Mouse (Mus musculus): ENCODE measurements around the gene Trim47. TPM values are rescaled to one million over a fixed set of nuclear protein-coding genes. Genes with fewer than 3 reads are reported as not detected.

Trim47 gene
- 41.1 and 61.3 TPM in 2 replicates for polyA plus RNA-seq (2012; rRNA removed; ENCODE audit: low replicate concordance)

DNA sequence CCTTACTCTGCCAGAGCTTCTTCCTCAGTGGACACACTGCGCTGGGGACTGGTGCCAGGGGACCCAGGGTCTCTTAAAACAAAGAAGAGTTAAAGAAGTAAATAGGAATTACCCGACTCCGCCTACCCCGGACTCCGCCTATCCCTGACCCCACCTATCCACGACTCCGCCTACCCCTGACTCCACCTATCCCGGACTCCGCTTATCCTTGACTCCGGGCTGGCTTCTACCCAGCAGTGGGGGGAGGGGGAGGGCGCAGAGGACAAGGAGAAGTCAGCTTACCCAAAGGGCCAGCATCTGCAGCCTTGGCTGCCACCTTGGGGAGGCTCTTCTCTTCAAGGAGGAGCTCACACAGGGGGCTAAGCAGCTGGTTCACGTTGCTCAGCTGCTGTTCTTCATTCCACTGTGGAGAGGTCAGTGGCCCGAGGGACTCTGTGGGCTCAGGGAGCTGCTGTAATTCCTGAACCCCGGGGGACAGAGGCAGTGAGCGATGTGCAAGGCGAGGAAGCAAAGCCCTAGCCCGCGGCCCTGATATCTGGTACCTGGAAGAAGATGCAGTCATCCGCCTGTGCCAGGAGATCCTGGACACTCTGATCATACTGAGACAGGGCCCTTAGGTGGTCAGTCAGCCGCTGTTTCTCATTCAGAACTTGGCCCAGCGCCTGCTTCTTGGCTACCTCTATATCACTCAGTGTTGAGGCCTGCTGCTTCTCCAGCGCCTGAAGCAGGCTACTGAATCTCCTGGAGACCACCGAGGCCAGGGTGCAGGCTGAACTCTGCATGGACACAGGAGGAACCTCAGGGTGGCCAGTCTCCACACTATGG lies at the start of gene Trim47:
TSS of gene Trim47 (minus strand) at position 55 of the 825 bp plus-strand sequence.

DNA sequence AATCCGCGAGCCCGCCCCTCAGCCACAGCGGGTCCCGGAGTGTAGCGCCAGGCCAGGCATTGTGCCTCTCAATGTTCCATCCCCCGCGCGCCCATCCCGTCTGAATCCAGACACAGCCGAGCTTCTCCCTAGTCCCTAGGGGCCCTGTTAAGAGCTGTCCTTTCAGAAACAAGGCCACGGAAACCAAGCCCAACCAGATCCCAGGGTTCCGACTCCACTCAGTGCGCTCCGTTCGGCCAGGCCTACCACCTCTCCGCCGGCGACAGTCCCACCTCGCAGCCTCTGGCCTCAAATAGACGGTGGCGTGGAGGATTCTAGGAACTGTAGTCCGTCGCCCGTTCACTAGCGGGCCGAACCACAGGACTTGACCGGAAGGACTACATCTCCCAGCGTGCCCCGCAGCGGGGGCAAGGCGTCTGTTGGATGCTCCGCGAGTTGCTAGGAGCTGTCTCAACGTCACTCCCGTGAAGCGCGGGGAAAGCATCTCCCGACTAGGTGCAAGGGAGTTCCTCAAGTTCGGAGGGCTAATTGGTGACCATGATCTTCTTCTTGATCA lies 41.0 kb upstream of the Trim47 start, which contains the start of gene Fbf1:
TSS of gene Fbf1 (minus strand) at position 283 of the 556 bp plus-strand sequence.

DNA sequence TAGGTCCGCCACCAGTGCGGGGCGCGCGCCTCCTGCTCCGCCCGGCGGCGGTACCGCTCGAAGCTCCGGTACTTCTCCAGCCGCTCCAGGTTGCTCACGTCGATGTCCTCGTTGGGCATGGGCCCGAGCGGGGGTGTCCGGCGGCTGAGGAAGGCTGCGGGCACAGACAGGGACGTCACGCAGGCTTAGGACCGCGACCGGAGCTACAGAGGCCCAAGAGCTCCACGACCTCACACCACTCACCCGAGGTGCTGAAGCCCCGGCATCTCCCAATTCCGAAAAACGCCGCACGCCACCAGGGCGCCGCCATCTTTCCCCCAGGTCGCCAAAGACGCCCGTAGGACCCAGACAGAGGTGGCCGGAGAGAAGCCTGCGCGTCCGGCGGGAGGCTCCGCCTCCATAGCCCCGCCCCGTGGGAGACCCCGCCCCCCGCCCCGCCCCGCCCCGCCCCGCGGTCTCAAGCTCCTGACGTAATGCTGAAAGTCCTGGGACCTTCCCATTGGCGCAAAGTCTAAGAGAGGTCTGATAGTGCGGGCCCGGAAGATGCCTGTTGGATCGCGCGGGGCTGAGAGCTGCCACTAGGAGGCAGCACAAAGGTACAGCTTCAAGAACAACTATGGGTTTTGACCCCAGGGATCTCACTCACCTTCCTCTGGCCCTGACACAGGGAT lies 11.6 kb upstream of the Trim47 start, which contains the start of gene Mrpl38:
TSS of gene Mrpl38 (minus strand) at position 401 of the 671 bp plus-strand sequence.

GRCm38 (mm10) chr11:116130488-116131205 lies 3.6 kb upstream of the Trim47 start, which contains the start of gene Trim65:
Trim65 (minus strand) TSS chr11:116131128.

DNA sequence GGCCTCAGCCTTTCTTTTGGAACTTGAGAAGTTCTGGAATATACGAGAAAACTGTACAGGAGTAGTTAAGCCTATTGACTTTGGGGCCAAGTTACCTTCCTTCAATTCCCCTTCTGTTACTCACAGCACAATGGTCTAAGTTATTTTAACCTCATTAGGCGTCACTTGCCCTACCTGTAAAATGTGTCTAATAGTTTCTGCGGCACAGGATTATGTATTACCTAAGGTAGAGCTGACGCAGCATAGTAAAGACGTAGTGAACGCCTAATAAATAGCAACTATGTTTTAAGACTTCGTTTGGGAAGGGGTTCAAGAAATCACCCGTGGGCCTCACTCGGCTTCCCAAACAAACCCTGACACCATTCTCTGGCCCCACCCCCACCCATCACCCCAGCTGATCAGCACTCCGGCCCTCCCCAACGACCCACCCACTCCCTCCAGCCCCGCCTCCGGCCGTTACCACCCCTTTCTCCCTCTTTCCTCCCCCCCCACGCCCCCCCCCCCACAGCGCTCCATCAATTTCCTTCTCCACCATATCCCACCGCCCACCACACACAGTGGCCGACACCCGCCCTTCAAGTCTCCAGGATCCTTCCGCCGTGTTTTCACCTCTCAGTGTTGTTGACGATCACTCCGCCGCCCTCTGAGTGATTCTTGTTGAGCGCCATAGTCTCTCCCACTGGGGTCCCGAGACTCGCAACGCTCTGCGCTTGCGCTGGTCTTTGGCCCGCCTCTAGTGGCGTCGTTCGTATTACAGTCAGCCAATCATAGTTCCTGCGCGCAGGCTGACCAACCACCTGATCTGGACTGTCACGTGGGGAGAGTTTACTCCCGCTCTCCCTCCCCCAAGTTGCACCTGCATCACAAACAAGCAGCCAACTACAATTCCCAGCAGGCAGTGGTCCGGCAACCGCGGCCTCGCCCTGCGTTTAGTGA lies 40.5 kb downstream of the Trim47 start, which contains the start of gene Wbp2:
TSS of gene Wbp2 (minus strand) at position 738 of the 936 bp plus-strand sequence.

DNA sequence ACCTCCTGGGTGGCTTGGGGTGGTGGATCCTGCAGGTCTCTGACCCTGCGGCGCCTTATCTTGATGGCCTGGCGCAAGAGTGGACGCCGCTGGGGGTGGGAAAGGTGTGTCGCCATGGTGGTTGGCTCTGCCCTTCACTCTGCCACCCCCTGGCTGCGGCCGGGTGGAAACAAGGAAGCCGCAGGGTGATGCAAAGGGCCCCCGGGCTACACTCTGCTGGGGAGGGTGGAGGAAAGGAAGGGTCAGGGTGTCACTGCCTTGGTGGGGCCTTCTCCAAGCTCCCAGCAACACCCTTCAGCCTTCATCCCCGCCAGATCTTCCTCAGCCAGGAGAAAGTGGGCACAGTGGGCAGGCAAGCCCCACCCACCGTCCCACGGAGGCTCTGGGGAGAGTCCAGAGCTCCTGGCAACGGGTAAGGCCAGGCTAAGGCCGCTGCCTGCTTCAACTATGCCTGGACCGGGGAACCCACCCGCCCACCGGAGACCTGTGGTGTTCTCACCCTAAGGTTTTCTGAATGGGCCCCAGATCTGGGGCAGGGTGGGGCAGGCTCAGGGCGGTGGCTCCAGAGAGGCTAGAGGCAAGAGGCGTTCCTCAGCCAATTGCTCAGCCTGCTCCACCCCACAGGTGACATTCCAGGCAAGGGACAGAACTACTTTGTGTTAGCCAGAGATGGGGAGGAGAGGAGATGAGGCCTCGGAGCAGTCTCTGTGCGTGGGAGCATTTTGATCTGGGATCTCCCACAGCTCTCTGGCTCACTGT lies 49.4 kb downstream of the Trim47 start, which contains the start of gene Unc13d:
TSS of gene Unc13d (minus strand) at position 516 of the 759 bp plus-strand sequence.

Other genes starting within 250 kb of the Trim47 start
- gene Smim5, start 227.2 kb downstream of the Trim47 start, polyA plus RNA-seq (2012; rRNA removed; ENCODE audit: low replicate concordance) = 2.2 and 5.1 TPM in 2 replicates
- 0.16 and 0.94 TPM in 2 replicates for gene Smim6, start 215.2 kb downstream of the Trim47 start, polyA plus RNA-seq (2012; rRNA removed; ENCODE audit: low replicate concordance)
- 20.3 and 29.8 TPM in 2 replicates for gene Sap30bp, start 193.9 kb downstream of the Trim47 start, polyA plus RNA-seq (2012; rRNA removed; ENCODE audit: low replicate concordance)
- 19.0 and 25.1 TPM in 2 replicates for gene Recql5, start 193.7 kb downstream of the Trim47 start, polyA plus RNA-seq (2012; rRNA removed; ENCODE audit: low replicate concordance)
- 5.8 and 15.3 TPM in 2 replicates for gene Itgb4, start 152.5 kb downstream of the Trim47 start, polyA plus RNA-seq (2012; rRNA removed; ENCODE audit: low replicate concordance)
- 26.1 and 53.1 TPM in 2 replicates for gene Galk1, start 114.5 kb downstream of the Trim47 start, polyA plus RNA-seq (2012; rRNA removed; ENCODE audit: low replicate concordance)
- gene H3f3b, start 99.2 kb downstream of the Trim47 start, polyA plus RNA-seq (2012; rRNA removed; ENCODE audit: low replicate concordance) = 78.9 and 242 TPM in 2 replicates
- gene Unk, start 96.9 kb downstream of the Trim47 start, polyA plus RNA-seq (2012; rRNA removed; ENCODE audit: low replicate concordance) = 23.6 and 56.2 TPM in 2 replicates
- 1.7 and 7.5 TPM in 2 replicates for gene Unc13d, start 49.2 kb downstream of the Trim47 start, polyA plus RNA-seq (2012; rRNA removed; ENCODE audit: low replicate concordance)
- gene Wbp2, start 40.2 kb downstream of the Trim47 start, polyA plus RNA-seq (2012; rRNA removed; ENCODE audit: low replicate concordance) = 189 and 264 TPM in 2 replicates
- gene Trim65, start 3.9 kb upstream of the Trim47 start, polyA plus RNA-seq (2012; rRNA removed; ENCODE audit: low replicate concordance) = 12.7 and 19.1 TPM in 2 replicates
- gene Mrpl38, start 11.7 kb upstream of the Trim47 start, polyA plus RNA-seq (2012; rRNA removed; ENCODE audit: low replicate concordance) = 43.3 and 80.0 TPM in 2 replicates
- 15.9 and 34.9 TPM in 2 replicates for gene Fbf1, start 41.0 kb upstream of the Trim47 start, polyA plus RNA-seq (2012; rRNA removed; ENCODE audit: low replicate concordance)
- gene Ten1, start 71.6 kb upstream of the Trim47 start, polyA plus RNA-seq (2012; rRNA removed; ENCODE audit: low replicate concordance) = 11.0 and 38.0 TPM in 2 replicates
- 158 and 369 TPM in 2 replicates for gene Acox1, start 71.8 kb upstream of the Trim47 start, polyA plus RNA-seq (2012; rRNA removed; ENCODE audit: low replicate concordance)
- 0.26 and 2.2 TPM in 2 replicates for gene Evpl, start 110.9 kb upstream of the Trim47 start, polyA plus RNA-seq (2012; rRNA removed; ENCODE audit: low replicate concordance)
- 47.5 and 69.1 TPM in 2 replicates for gene Srp68, start 147.0 kb upstream of the Trim47 start, polyA plus RNA-seq (2012; rRNA removed; ENCODE audit: low replicate concordance)
- gene Galr2, start 153.7 kb upstream of the Trim47 start, polyA plus RNA-seq (2012; rRNA removed; ENCODE audit: low replicate concordance) = 0.06 and 2.1 TPM in 2 replicates
- gene Exoc7, start 180.0 kb upstream of the Trim47 start, polyA plus RNA-seq (2012; rRNA removed; ENCODE audit: low replicate concordance) = 36.6 and 41.8 TPM in 2 replicates
- gene Foxj1, start 208.2 kb upstream of the Trim47 start, polyA plus RNA-seq (2012; rRNA removed; ENCODE audit: low replicate concordance) = 0.04 and 2.2 TPM in 2 replicates

Data from subcutaneous adipose tissue, adult 2 months (tissue).